Mouse (Mus musculus) MEL (cell line): Measurements from ENCODE around the gene Cxcl15. TPM values are rescaled to one million over a fixed set of nuclear protein-coding genes. Genes with fewer than 3 reads are reported as not detected.

Experiments used
- polyA plus RNA-seq, 2 experiments: library from polyadenylated mRNA; stranded (reverse) in 1 of 2; unstranded in 1 of 2; fragments of >175 nt in 1 of 2; fragments of >200 nt in 1 of 2; gene quantifications; 2 replicates each; pipeline versions ENCODE4 v1.2.1 to v1.2.4; 2012; ENCODE audit warnings: low replicate concordance in 2 of 2, low read depth in 1 of 2; ENCODE audit not compliant: insufficient read length in 2 of 2, insufficient read depth in 1 of 2, missing spikeins in 1 of 2
- total RNA-seq: library from RNA; depleted of rRNA; stranded (reverse); fragments of 300-350 nt; gene quantifications from 2 replicates; pipeline ENCODE4 v1.2.3, GENCODE M21; 2012; rRNA removed

The Cxcl15 gene
- total and polyA plus RNA-seq, 3 experiments, result not detected

Other genes with a start within 250 kb of the Cxcl15 start
- 4.9 and 5.9 TPM in 2 replicates for gene 5830473C10Rik, start 233.4 kb upstream of the Cxcl15 start, total RNA-seq
- 1 to 10 TPM in 1 of 2 experiments, not detected in 1; 9.3 TPM for gene 5830473C10Rik, start 233.4 kb upstream of the Cxcl15 start, polyA plus RNA-seq
- gene Rassf6, start 153.9 kb upstream of the Cxcl15 start, total RNA-seq, result not detected in 2 replicates
- gene Rassf6, start 153.9 kb upstream of the Cxcl15 start, polyA plus RNA-seq, result under 1 TPM in 1 of 2 experiments, not detected in 1; 0.39 TPM
- gene Cxcl5, start 35.2 kb upstream of the Cxcl15 start, total RNA-seq, result not detected in 2 replicates
- gene Cxcl5, start 35.2 kb upstream of the Cxcl15 start, polyA plus RNA-seq, result not detected
- gene Ppbp, start 26.0 kb upstream of the Cxcl15 start, total RNA-seq, result 0.12 TPM in 1 of 2 replicates, not detected in the other
- not detected for gene Ppbp, start 26.0 kb upstream of the Cxcl15 start, polyA plus RNA-seq
- gene Pf4, start 22.1 kb upstream of the Cxcl15 start, total RNA-seq, result 253 and 283 TPM in 2 replicates
- 100 to 1,000 TPM in 1 of 2 experiments, not detected in 1; 393 TPM for gene Pf4, start 22.1 kb upstream of the Cxcl15 start, polyA plus RNA-seq
- not detected in 2 replicates for gene Cxcl3, start 8.4 kb upstream of the Cxcl15 start, total RNA-seq
- not detected for gene Cxcl3, start 8.4 kb upstream of the Cxcl15 start, polyA plus RNA-seq
- not detected in 2 replicates for gene Cxcl1, start 96.7 kb downstream of the Cxcl15 start, total RNA-seq
- gene Cxcl1, start 96.7 kb downstream of the Cxcl15 start, polyA plus RNA-seq, result not detected
- not detected in 2 replicates for gene Cxcl2, start 109.3 kb downstream of the Cxcl15 start, total RNA-seq
- not detected for gene Cxcl2, start 109.3 kb downstream of the Cxcl15 start, polyA plus RNA-seq
- not detected in 2 replicates for gene Mthfd2l, start 136.6 kb downstream of the Cxcl15 start, total RNA-seq
- gene Mthfd2l, start 136.6 kb downstream of the Cxcl15 start, polyA plus RNA-seq, result not detected
- gene Epgn, start 232.9 kb downstream of the Cxcl15 start, total RNA-seq, result not detected in 2 replicates
- not detected for gene Epgn, start 232.9 kb downstream of the Cxcl15 start, polyA plus RNA-seq